Mouse (Mus musculus) spleen, postnatal 14 days (tissue): ENCODE results near the gene Taar6.

ENCODE experiments used
- DNase-seq, 2 experiments: peaks; one replicate each; pipeline ENCODE4 v3.0.0; 2021 to 2022; ENCODE audit warnings: low spot score in 2 of 2

Taar6 gene

GRCm38 (mm10) chr10:23985546-23985945 is at the start of gene Taar6:
Gene Taar6 (minus strand): TSS chr10:23985646.
- no peak for DNase-seq

GRCm38 (mm10) chr10:24031347-24031746 is 45.9 kb upstream of the Taar6 start:
- no peak for DNase-seq

GRCm38 (mm10) chr10:24026922-24027321 is 41.5 kb upstream of the Taar6 start, which contains the start of gene Taar7d:
Gene Taar7d (plus strand): TSS chr10:24027222.
- no peak for DNase-seq

GRCm38 (mm10) chr10:24008143-24008542 is 22.7 kb upstream of the Taar6 start:
- DNase-seq: no peak

- no peak for DNase-seq
Measured at GRCm38 (mm10) chr10:24007034-24007433, 21.6 kb upstream of the Taar6 start.

- no peak for DNase-seq
Measured at GRCm38 (mm10) chr10:24006442-24006841, 21.0 kb upstream of the Taar6 start.

- no peak for DNase-seq
Measured at GRCm38 (mm10) chr10:23999639-24000038, 14.2 kb upstream of the Taar6 start, which contains the start of gene Taar7b. Gene Taar7b (plus strand): TSS chr10:23999939.

GRCm38 (mm10) chr10:23993381-23993780 is 7.9 kb upstream of the Taar6 start, which contains the start of gene Taar7a:
Gene Taar7a (minus strand): TSS chr10:23993481.
- no peak for DNase-seq

GRCm38 (mm10) chr10:23986419-23986818 is 973 bp upstream of the Taar6 start:
- no peak for DNase-seq

- peak; percentile 11 to 45 for DNase-seq
Measured at GRCm38 (mm10) chr10:23978901-23979705, 6.3 kb downstream of the Taar6 start.

- no peak for DNase-seq
Measured at GRCm38 (mm10) chr10:23977958-23978357, 7.5 kb downstream of the Taar6 start.

- no peak for DNase-seq
Measured at GRCm38 (mm10) chr10:23971256-23971655, 14.2 kb downstream of the Taar6 start.

GRCm38 (mm10) chr10:23970656-23971165 is 14.7 kb downstream of the Taar6 start, which contains the start of gene Taar5:
Gene Taar5 (plus strand): TSS chr10:23970706.
- no peak for DNase-seq

- DNase-seq: no peak
Measured at GRCm38 (mm10) chr10:23964921-23965610, 20.4 kb downstream of the Taar6 start.

GRCm38 (mm10) chr10:23963444-23963843 is 22.0 kb downstream of the Taar6 start:
- no peak for DNase-seq

GRCm38 (mm10) chr10:23960444-23960915 is 25.0 kb downstream of the Taar6 start, which contains the start of gene Taar4:
Gene Taar4 (plus strand): TSS chr10:23960494.
- DNase-seq: no peak

GRCm38 (mm10) chr10:23959071-23959470 is 26.4 kb downstream of the Taar6 start:
- no peak for DNase-seq

GRCm38 (mm10) chr10:23951714-23952113 is 33.7 kb downstream of the Taar6 start:
- DNase-seq: no peak

GRCm38 (mm10) chr10:23949508-23950005 is 35.9 kb downstream of the Taar6 start, which contains the start of gene Taar3:
Gene Taar3 (plus strand): TSS chr10:23949558.
- DNase-seq: no peak

GRCm38 (mm10) chr10:23948026-23948425 is 37.4 kb downstream of the Taar6 start:
- DNase-seq: no peak

GRCm38 (mm10) chr10:23942465-23942864 is 43.0 kb downstream of the Taar6 start:
- DNase-seq: no peak

GRCm38 (mm10) chr10:23938312-23938711 is 47.1 kb downstream of the Taar6 start, which contains the start of gene Taar2:
Gene Taar2 (plus strand): TSS chr10:23938572.
- no peak for DNase-seq
